Mouse (Mus musculus): Measurements from ENCODE around the gene Ppm1h.

GRCm38 (mm10) chr10:122891461-122891860 lies 212.9 kb downstream of the Ppm1h start:
- TF ChIP-seq POLR2A (IDR thresholded peaks at IDR 0.05; ENCODE audit: insufficient read length, low read depth): no peak
- no peak for TF ChIP-seq E2F4 (IDR thresholded peaks at IDR 0.05; ENCODE audit: insufficient read depth)
- TF ChIP-seq USF1 (IDR thresholded peaks at IDR 0.05; ENCODE audit: low read depth): no peak

Measured in myocyte (in vitro differentiated cells).